24 mouse cellular contexts compared by ENCODE assay signal in the genomic region with DNA sequence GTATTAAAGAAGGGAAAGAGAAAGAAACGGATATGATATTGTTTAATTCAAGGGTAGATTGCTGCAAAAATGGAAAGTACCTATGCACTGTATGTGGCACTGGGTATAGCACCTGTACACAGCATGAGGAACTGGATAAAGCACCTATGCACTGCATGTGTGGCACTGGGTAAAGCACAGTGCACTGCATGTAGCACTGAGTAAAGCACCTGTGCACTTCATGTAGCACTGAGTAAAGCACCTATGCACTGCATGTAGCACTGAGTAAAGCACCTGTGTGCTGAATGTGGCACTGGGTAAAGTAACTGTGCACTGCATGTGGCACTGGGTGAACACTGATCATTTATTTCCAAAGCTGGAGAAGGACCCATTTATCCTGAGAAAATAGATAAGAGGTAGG.
"Had no signal": no experiment of that assay in that cellular context is flagged by ENCODE, and none has a peak within 500 bp of the region (broad histone marks: within the 10 kb centered on the region; RNA-seq: fewer than 3 reads in every experiment).

No protein-coding gene starts in this region.

- H3K27me3 ChIP-seq: heart, embryonic 12.5 days; hindbrain, embryonic 12.5 days; intestine, embryonic 15.5 days; limb, embryonic 12.5 days had no signal

- H3K36me3 ChIP-seq: heart, embryonic 10.5 days; heart, embryonic 12.5 days; hindbrain, embryonic 12.5 days; intestine, embryonic 15.5 days; limb, embryonic 10.5 days; limb, embryonic 12.5 days had no signal

- ATAC-seq: hindbrain, embryonic 16.5 days; inflammation-experienced regulatory T-cells, adult 6 months; intestine, embryonic 15.5 days; intestine, postnatal 0 days had no signal

- H3K4me2 ChIP-seq: heart, embryonic 12.5 days; hindbrain, embryonic 12.5 days; intestine, embryonic 15.5 days; limb, embryonic 12.5 days; liver, embryonic 11.5 days had no signal

- H3K9ac ChIP-seq: heart, embryonic 12.5 days; hindbrain, embryonic 12.5 days; intestine, embryonic 15.5 days; limb, embryonic 12.5 days had no signal

- H3K4me3 ChIP-seq: gastrocnemius, adult 2 months; heart, embryonic 10.5 days; heart, embryonic 12.5 days; hindbrain, embryonic 12.5 days; intestine, embryonic 15.5 days; layer of hippocampus, adult 2 months; left cerebral cortex, adult 2 months; limb, embryonic 10.5 days; limb, embryonic 12.5 days had no signal

- H3K27ac ChIP-seq: gastrocnemius, adult 2 months; heart, embryonic 10.5 days; hindbrain, embryonic 12.5 days; intestine, embryonic 15.5 days; layer of hippocampus, adult 2 months; left cerebral cortex, adult 2 months; limb, embryonic 10.5 days; limb, embryonic 12.5 days had no signal

- DNase-seq: gastrocnemius, adult 2 months; gastrocnemius, postnatal 10 days; gastrocnemius, postnatal 25 days; heart, adult 18-20 months; heart, postnatal 10 days; heart, postnatal 4 days; kidney, adult 18-20 months; kidney, adult 8-10 months; kidney, postnatal 10 days; kidney, postnatal 25 days; kidney, postnatal 4 days; liver had no signal

- H3K9me3 ChIP-seq: heart, embryonic 10.5 days; heart, embryonic 12.5 days; hindbrain, embryonic 12.5 days; intestine, embryonic 15.5 days; limb, embryonic 10.5 days; limb, embryonic 12.5 days had no signal

- H3K4me1 ChIP-seq: heart, embryonic 10.5 days; heart, embryonic 12.5 days; hindbrain, embryonic 12.5 days; intestine, embryonic 15.5 days; limb, embryonic 10.5 days; limb, embryonic 12.5 days had no signal
